Mouse (Mus musculus) E14TG2a.4 (cell line): ENCODE results near the gene Srpk1.
A peak's percentile ranks its signal among the peaks of the same experiment; 100 is the strongest.
"Not testable (repeated sequence)": the region's sequence is repeated elsewhere in the genome, so short reads cannot be mapped to it uniquely, and the experiment has no call there.

Experiments used
- H3K27me3 ChIP-seq: 2 replicates; pipeline ENCODE4 v1.6.1; 2014; ENCODE audit warnings: low read length, control low read depth; ENCODE audit not compliant: insufficient read depth
- H3K36me3 ChIP-seq: 2 replicates; pipeline ENCODE4 v1.6.1; 2014; ENCODE audit warnings: low read length, control low read depth; ENCODE audit not compliant: insufficient read depth
- H3K4me1 ChIP-seq: replicated peaks from 2 replicates; pipeline ENCODE4 v1.6.1; 2014; ENCODE audit warnings: low read depth, low read length, control low read depth
- H3K4me3 ChIP-seq: replicated peaks from 2 replicates; pipeline ENCODE4 v1.5.1; 2014; ENCODE audit warnings: mild to moderate bottlenecking, low read length
- H3K9me3 ChIP-seq: 2 replicates; pipeline ENCODE4 v1.6.1; 2014; ENCODE audit warnings: low read length, control low read depth
- CTCF ChIP-seq: conservative IDR thresholded peaks from 2 replicates; pipeline ENCODE4 v1.5.1; 2014; ENCODE audit warnings: low read length
- NANOG ChIP-seq: IDR thresholded peaks from 2 replicates; pipeline ENCODE4 v1.6.1; 2014; ENCODE audit warnings: borderline replicate concordance, low read length, mixed read lengths
- POU5F1 ChIP-seq: IDR thresholded peaks from 2 replicates; pipeline ENCODE4 v1.6.1; 2014; ENCODE audit warnings: low read length, borderline replicate concordance

Gene Srpk1

DNA sequence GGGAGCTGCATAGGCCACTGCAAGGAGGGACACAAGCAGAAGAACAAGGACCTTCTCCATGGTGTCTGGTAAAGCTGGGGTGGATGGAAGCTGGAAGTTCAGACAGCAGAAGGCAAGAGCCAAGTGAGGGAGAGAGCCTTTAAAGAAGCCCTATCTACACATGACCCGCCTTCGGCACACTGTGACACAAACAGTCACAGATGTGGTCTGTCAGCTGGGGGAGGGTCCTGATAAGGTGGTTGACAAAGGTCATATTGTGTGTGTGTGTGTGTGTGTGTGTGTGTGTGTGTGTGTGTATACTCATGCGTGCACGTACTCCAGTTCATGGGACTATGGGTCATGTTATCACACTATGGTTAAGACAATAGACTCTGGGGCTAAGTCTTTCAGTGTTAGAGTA is 61.9 kb downstream of the Srpk1 start, which contains the start of gene Clps:
Clps (minus strand) TSS at position 169 of the 400 bp plus-strand sequence.
- TF ChIP-seq POU5F1 (no peak), CTCF (no peak), NANOG (no peak)
- 0 out of 2 replicates have a peak within 1 kb of the TSS, but pooled peaks have one; percentile 43 for H3K4me3 ChIP-seq
- no peaks in the 10 kb centered on the region for H3K9me3 ChIP-seq
- peaks cover 81% of the 10 kb centered on the region for H3K4me1 ChIP-seq
- no peaks in the 10 kb centered on the region for H3K36me3 ChIP-seq
- H3K27me3 ChIP-seq, result no peaks in the 10 kb centered on the region

DNA sequence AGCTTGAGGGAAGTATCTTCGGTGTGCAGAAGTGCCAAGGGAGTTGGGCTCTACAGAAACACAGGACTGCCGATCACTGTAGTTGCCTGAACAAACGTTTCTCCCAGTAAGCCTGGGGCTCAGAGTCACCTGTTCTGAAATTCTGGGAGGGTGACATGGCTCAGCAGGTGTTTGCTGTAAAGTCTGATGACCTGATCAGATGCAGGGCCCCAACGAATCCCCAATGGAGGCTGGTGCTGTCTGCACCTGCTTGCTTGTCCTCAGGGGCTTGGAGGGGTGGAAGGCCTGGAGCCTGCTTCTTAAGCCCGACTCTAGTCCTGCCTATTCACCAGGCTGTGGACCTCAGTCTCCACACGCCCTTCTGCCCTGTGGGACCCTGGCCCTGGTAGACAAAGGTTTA is 64.7 kb downstream of the Srpk1 start:
- H3K27me3 ChIP-seq, result no peaks in the 10 kb centered on the region
- H3K9me3 ChIP-seq, result no peaks in the 10 kb centered on the region
- no peak overlapping the region for H3K4me3 ChIP-seq
- TF ChIP-seq POU5F1, result no peak
- no peak for TF ChIP-seq NANOG
- no peak for TF ChIP-seq CTCF
- peaks cover 86% of the 10 kb centered on the region for H3K4me1 ChIP-seq
- H3K36me3 ChIP-seq, result no peaks in the 10 kb centered on the region

DNA sequence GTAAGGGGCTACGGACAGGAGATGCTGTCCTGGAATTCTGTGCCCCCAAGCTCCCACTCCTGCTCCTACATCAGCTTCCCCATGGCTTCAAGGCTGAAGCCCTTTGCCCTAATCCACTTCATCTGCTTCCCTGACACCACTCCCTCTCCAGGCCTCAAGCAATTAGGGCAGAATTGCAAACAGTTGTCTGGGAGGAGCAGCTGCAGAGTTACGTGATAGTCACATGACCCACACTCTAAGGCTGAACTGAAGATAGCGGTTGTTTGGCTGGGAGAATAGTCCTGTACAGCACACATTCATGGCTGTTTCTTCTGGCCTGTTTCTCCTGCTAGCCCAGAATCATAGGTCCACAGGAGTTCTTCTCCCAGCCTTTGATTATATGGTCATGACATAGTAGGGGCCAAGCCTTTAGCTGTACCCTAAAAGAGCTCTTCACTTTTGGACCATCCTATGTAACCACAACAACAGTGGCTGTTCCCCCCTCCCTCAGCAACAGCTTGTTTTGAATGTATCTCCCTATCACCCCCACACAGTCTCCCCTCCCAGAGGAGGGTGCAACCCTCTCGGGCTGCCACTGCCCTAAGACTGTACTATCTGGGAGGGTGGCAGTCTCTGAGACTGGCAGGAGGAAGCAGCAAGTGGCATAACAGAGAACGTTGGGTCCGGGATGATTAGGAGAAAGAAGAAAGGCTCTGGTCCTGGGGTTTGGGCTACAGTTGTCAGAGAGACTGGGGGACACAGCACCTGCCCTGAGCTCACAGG is 65.7 kb downstream of the Srpk1 start:
- Histone ChIP-seq H3K4me3 (no peak overlapping the region), H3K27me3 (no peaks in the 10 kb centered on the region), H3K9me3 (no peaks in the 10 kb centered on the region), H3K36me3 (no peaks in the 10 kb centered on the region), H3K4me1 (peaks cover 85% of the 10 kb centered on the region)
- TF ChIP-seq NANOG (no peak), POU5F1 (no peak), CTCF (no peak)

GRCm38 (mm10) chr17:28554021-28554420 is 68.5 kb downstream of the Srpk1 start:
- not testable (repeated sequence) for H3K36me3 ChIP-seq, H3K9me3 ChIP-seq, H3K4me3 ChIP-seq
- H3K4me1 ChIP-seq, result peaks cover 81% of the 10 kb centered on the region
- peaks cover 10% of the 10 kb centered on the region for H3K27me3 ChIP-seq

DNA sequence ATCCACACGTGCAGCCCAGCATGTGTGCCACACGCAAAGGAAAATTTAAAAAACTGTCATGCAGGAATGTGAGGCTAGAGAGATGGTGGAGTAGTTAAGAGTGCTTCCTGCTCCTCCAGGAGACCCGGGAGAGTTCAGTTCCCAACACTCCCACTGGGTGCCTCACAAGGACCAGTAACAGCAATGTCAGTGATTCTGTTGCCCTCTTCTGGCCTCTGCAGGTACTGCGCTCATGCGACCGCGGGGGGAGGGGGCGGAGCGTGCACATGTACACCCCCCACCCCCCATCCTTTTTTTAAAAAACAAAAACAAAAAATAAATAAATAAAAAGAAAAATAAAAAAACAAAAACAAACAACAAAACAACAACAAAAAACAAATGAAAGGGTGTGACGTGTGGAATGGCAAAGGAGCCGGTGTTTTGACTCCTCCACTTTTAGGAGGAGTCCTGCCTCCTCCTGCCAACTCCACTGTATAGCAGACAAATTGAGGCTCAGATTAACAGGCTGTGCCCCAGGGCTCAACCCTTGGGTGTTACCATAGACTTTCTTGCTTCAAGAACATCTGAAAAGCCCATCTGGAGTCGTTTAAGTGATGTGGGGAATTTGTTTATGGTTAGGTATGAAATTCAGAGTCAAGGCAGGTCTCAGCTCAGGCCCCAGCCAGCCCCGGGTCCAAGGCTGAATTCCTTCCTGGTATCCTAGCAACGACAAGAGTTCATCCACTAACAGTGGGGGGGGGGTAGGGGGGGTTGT is 69.3 kb downstream of the Srpk1 start:
- peak; percentile 83 for TF ChIP-seq CTCF
- TF ChIP-seq POU5F1, result no peak
- H3K27me3 ChIP-seq, result peaks cover 18% of the 10 kb centered on the region
- no peaks in the 10 kb centered on the region for H3K9me3 ChIP-seq
- no peak overlapping the region for H3K4me3 ChIP-seq
- no peaks in the 10 kb centered on the region for H3K36me3 ChIP-seq
- H3K4me1 ChIP-seq, result peaks cover 82% of the 10 kb centered on the region

- peaks cover 18% of the 10 kb centered on the region for H3K27me3 ChIP-seq
- no peaks in the 10 kb centered on the region for H3K9me3 ChIP-seq
- no peaks in the 10 kb centered on the region for H3K36me3 ChIP-seq
- no peak for TF ChIP-seq NANOG
- no peak for TF ChIP-seq CTCF
- no peak for TF ChIP-seq POU5F1
- peak within 1 kb of the TSS; percentile 54 for H3K4me3 ChIP-seq
- H3K4me1 ChIP-seq, result peaks cover 59% of the 10 kb centered on the region
Measured at GRCm38 (mm10) chr17:28549111-28549510, 73.4 kb downstream of the Srpk1 start, which contains the start of gene Clpsl2. Gene Clpsl2, plus strand, starts transcription at chr17:28549411.

DNA sequence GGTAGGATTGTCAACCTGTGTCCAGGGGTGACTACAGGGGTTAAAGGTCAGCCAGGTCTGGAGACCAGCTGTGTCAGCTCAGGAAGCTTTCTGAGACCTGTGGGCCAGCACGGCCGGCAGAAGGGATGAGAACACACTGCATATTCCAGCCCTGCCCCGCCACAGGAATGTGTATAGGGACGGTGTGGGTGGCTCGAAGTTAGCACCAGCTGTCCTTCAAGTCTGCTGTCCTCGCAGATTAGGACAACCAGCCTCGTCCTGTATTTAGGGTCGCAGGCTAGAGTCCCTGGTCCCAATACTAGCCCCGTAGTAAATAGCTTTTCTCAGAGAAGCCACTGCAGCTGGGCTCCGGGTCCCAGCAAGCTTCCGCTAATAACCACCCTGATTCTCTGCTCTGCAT is 74.0 kb downstream of the Srpk1 start:
- H3K4me1 ChIP-seq, result peaks cover 54% of the 10 kb centered on the region
- TF ChIP-seq CTCF (no peak), POU5F1 (no peak), NANOG (no peak)
- H3K27me3 ChIP-seq, result peaks cover 18% of the 10 kb centered on the region
- H3K9me3 ChIP-seq, result 0 out of 2 replicates have a peak, but pooled peaks cover 4% of the 10 kb centered on the region
- no peaks in the 10 kb centered on the region for H3K36me3 ChIP-seq
- H3K4me3 ChIP-seq, result peak overlapping the region; percentile 54

DNA sequence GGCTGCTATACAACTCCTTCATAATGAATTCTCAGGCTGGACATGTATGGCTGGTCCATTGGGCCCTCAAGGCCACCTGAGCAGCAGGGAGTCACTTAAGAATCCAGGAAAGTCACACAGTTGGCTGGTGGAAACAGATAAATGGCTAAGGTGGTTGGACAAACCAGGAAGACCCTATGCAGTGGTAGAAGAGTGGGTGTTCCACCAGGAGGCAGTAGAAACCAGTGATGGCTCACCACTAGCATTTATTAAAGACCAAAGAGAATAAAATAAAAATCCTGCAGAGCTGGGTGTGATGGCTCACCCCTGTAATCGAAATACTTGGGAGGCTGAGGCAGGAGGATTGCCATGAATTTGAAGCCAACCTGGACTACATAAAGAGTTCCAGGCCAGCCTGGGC is 75.6 kb downstream of the Srpk1 start:
- no peaks in the 10 kb centered on the region for H3K36me3 ChIP-seq
- peaks cover 18% of the 10 kb centered on the region for H3K27me3 ChIP-seq
- no peak for TF ChIP-seq NANOG
- TF ChIP-seq CTCF, result no peak
- no peak for TF ChIP-seq POU5F1
- H3K4me1 ChIP-seq, result peaks cover 38% of the 10 kb centered on the region
- H3K9me3 ChIP-seq, result peaks cover 16% of the 10 kb centered on the region
- H3K4me3 ChIP-seq, result no peak overlapping the region
